Mouse (Mus musculus) NIH3T3 (cell line): Measurements from ENCODE around the gene Sgsm3.
A peak's percentile ranks its signal among the peaks of the same experiment; 100 is the strongest.

Experiments
- DNase-seq: peaks from one replicate; pipeline ENCODE4 v3.0.0-alpha.2; 2012; ENCODE audit warnings: low read depth

Sgsm3 gene

GRCm38 (mm10) chr15:80981176-80981575, 3.6 kb downstream of the Sgsm3 start:
- no peak for DNase-seq

DNA sequence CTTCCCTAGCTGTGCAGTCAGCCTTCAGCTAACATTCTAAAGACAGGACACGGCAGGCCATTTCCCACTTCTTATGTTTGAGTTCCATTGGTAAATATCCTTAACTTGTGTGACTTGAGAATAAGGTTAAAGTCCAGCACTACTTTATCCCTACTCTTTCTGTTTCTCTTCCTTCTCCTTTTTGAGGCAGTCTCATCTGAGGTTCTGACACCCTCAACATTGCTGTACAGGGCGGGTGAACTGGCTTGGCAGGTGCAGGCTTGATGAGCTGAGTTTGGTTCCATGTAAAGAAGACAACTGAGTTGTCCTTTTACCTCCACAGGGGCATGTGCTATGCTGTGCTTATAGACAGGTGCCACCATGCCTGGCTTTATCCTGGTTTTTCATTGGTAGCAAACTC, 5.7 kb downstream of the Sgsm3 start:
- DNase-seq = no peak

- DNase-seq = no peak
Observed at GRCm38 (mm10) chr15:80988331-80988730, 10.8 kb downstream of the Sgsm3 start.

DNA sequence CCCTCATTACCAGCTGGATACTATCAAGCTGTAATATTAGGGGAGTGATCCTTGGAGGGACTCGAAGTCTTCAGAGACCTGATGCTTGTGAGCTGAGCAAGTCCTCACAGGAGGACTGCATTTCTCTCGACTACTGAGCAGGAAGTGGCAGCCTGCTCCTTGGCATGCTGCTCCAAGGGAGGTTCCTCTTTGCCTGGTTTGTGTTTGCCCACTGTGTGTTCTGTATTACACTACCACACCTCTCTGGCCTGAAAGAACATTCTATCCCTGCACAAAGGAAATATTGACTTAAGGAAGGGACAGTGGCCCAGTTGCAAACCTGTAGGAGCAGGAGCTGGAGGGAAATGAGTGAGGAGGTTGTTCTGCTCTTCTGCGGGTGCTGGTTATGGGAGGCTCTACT, 12.1 kb downstream of the Sgsm3 start:
- DNase-seq = no peak

DNA sequence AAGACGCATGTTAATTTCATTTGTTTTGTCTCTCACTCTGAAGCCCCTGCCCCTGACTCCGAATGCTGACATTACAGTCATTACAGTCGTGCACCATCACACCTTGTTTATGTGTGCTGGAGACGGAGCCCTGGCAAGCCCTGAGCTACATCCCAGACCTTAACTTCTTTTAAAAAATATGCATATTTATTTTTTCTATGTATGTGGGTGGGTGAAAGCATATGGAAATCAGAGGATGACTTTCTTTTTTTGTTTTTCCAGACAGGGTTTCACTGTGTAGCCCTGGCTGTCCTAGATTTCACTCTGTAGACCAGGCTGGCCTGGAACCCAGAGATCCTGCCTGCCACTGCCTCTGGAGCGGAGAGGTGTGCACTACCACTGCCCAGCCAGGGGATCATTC, 17.4 kb downstream of the Sgsm3 start:
- DNase-seq = no peak

GRCm38 (mm10) chr15:80996090-80996835, 18.7 kb downstream of the Sgsm3 start:
- DNase-seq = no peak

- no peak for DNase-seq
Observed at GRCm38 (mm10) chr15:80997077-80997476, 19.5 kb downstream of the Sgsm3 start.

GRCm38 (mm10) chr15:81000419-81001138, 23.0 kb downstream of the Sgsm3 start:
- no peak for DNase-seq

DNA sequence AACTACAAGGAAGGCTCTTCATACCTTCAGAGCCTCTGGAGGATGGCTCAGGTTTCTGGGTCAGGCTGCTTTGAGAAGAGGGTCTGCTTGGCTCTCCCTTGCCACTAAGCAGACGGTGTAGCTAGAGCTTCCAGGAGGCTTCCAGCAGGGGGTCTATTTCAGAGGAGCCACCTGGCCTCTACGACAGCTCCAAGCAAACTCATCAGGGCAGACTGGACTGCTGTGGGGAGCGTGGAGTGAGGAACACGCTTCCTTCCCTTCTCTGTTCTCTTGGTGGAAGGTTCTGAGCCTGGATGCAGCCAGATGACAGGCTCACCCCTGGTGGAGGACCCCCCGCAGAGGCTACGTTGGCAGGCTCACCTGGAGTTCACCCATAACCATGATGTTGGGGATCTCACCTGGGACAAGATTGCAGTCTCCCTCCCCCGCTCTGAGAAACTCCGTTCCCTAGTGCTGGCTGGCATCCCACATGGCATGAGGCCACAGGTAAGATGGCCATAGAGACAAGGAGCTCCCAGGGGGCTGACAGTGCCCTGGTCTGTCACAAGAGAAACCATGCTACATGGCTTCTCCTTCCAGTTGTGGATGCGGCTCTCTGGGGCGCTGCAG, 28.7 kb downstream of the Sgsm3 start:
- no peak for DNase-seq

DNA sequence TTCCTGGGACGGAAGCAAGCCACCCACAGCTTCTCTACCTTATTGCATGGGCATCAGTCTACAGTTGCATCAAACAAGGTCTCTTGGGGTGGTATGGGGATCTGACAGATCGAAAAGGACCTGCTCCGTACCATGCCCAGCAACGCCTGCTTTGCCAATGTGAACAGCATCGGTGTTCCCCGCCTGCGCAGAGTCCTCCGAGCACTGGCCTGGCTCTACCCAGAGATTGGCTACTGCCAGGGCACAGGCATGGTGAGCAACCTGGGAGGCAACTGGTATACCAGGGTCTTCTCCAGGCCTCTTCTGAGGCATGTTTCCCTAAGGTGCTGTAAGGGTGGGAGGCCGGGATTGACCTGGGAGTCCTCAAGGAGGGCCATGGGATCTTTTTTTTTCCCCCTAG, 29.8 kb downstream of the Sgsm3 start:
- no peak for DNase-seq

DNA sequence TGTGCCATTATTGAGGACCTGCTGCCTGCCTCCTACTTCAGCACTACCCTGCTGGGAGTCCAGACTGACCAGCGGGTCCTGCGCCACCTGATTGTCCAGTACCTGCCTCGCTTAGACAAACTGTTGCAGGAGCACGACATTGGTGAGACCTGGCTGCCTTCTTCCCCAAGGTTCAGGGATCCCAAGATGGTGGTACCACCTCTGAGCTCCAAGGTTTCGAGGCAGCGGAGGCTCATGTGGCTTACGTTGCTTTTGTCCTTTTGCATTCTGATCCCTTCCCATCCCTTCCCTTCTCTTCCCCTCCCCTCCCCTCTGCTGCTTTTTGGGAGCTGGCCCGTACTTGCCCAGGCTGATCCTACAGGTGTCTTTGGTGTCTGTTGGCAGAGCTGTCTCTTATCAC, 30.3 kb downstream of the Sgsm3 start:
- DNase-seq = no peak

- DNase-seq = peak; percentile 69
Observed at GRCm38 (mm10) chr15:81008689-81009123, 31.1 kb downstream of the Sgsm3 start.

DNA sequence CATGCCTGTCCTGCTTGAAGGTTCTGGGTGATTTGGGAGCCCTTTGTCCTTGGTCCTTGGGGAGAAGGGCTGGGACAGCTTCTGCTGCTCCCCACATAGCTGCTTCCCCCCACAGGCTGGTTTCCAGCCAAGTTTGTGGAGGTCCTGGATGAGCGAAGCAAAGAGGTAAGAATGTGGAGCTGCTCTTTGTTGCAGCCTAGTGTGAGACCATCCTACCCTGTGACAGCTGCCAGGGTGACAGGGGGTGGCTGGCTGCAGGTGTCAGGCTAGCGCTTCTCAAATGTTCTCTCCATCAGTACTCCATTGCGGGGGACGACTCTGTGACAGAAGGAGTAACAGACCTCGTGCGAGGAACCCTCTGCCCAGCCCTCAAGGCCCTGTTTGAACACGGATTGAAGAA, 32.5 kb downstream of the Sgsm3 start:
- no peak for DNase-seq

GRCm38 (mm10) chr15:81011523-81011922, 34.0 kb downstream of the Sgsm3 start:
- peak; percentile 19 for DNase-seq

DNA sequence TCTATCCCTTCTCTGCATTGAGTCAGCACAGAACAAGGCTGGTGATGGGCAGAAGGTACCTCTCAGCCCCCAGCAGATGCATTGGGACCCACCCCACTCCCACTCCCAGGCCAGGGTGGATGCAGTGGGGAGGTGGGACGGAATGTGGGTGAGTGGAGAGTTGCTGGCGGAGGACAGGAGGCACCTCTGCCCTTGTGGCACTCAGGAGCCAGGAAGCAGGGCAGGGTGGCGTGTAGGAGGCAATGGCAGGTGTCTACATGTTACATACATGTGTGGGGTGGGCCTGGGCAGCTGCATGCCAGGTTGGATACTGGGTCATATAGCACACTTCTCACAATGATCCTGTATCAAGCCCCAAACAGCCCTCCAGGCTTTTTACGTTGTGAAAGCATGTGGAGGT, 34.8 kb downstream of the Sgsm3 start:
- DNase-seq = no peak

GRCm38 (mm10) chr15:81013186-81013585, 35.6 kb downstream of the Sgsm3 start:
- no peak for DNase-seq

DNA sequence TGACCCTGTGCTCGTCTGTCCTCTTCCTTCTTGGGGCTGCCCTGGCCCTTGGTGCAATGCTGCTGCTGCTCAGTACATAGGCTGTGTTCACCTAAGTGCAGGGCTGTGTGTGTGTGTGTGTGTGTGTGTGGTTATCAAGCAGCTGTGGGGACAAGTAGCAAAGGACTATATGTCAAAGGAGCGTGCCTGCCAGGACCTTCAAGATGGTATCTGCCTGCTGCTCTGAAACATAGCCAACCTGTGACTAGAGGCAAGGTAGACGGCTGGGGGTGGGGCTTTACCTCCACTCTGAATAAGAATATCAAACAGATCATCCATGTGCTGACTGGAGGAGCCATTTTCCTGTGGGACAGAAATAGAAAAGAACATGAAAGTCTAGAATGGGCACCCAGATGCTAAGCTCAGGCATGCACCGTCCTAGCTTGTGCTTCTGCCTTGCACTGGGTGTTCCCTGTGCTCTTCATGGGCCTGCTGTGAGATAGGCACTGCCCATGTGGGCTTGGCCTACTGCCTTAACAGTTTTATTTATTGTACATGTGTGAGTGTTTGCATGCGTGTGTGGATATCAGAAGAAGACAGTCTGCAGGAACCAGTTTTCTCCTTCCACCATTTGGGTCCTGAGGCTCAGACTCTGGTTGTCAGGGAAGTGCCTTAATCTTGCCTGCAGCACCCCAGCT, 37.6 kb downstream of the Sgsm3 start:
- DNase-seq = no peak

GRCm38 (mm10) chr15:81016488-81016887, 38.9 kb downstream of the Sgsm3 start:
- no peak for DNase-seq

- DNase-seq = no peak
Observed at GRCm38 (mm10) chr15:81017308-81017707, 39.7 kb downstream of the Sgsm3 start.

DNA sequence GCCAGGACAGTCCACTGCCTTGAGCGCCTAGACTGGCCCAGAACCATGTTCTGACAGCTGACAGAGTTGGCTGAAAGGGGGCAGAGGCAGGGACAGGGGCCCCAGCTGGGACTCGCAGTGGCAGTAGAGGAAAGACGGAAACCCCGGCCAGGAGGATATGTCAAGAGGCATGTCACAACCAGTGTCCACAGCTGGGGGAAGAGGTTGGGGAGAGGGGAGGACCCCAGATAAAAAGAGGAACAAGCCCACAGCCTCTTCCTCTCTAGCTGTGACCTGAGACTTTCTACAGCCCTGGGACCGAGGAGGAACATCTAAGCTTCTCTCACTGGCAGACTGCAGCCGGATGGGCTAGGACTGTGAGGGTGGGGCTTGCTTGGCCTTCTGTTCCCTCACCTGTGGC, 43.8 kb downstream of the Sgsm3 start:
- no peak for DNase-seq

DNA sequence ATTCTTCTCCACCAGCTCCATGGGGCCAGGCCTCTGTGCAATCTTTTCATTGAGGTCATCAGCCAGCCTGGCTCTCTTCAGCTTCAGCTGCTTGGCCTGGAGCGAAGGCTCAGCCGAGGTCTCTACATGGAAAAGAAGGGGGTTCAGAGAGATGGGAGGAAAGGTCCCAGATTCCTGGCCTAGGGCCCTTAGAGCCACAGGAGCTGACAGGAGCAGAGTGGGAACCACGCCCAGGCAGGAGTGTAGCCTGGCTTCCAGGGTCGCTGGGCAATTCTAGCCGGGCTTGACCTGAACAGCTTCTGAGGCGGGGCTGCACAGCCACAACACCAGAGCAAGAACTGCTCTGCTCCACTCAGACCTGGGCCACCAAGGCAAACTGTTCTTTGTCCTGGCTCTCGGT, 44.9 kb downstream of the Sgsm3 start:
- DNase-seq = no peak

- no peak for DNase-seq
Observed at GRCm38 (mm10) chr15:81023842-81024241, 46.3 kb downstream of the Sgsm3 start.

- no peak for DNase-seq
Observed at GRCm38 (mm10) chr15:81026901-81027300, 49.3 kb downstream of the Sgsm3 start.
